Mouse (Mus musculus) megakaryocyte-erythroid progenitor cell, adult 5-6 weeks (primary cell): ENCODE data around the gene Syde1. TPM values are rescaled to one million over a fixed set of nuclear protein-coding genes. Genes with fewer than 3 reads are reported as not detected.

ENCODE experiments used
- ATAC-seq: replicated peaks from 2 replicates; pipeline ENCODE4 v1.8.0; 2016; ENCODE audit warnings: mild to moderate bottlenecking, inconsistent platforms; ENCODE audit not compliant: severe bottlenecking, poor library complexity, low FRiP score, low TSS enrichment
- total RNA-seq, 2 experiments: library from RNA; stranded (forward) in 1 of 2; stranded (reverse) in 1 of 2; fragments of 200-1000, 215-1000 nt in 1 of 2; fragments of >200 nt in 1 of 2; fragmentation: Nextera tagmentation in 1 of 2; gene quantifications; 2 replicates each; pipeline ENCODE4 v1.2.3; 2014 to 2017

Gene Syde1
- total RNA-seq, 2 experiments from 2014 or later, result not detected

GRCm38 (mm10) chr10:78578204-78578603, 13.6 kb downstream of the Syde1 start:
- no peak for ATAC-seq

- no peak for ATAC-seq
Observed at GRCm38 (mm10) chr10:78576435-78577184, 15.2 kb downstream of the Syde1 start.

GRCm38 (mm10) chr10:78575690-78576089, 16.1 kb downstream of the Syde1 start:
- peak; percentile 31 for ATAC-seq

GRCm38 (mm10) chr10:78575105-78575632, 16.6 kb downstream of the Syde1 start:
- ATAC-seq, result peak; percentile 2

GRCm38 (mm10) chr10:78574250-78575104, 17.3 kb downstream of the Syde1 start, which contains the start of gene Ilvbl:
Gene Ilvbl (plus strand): TSS chr10:78574346.
- ATAC-seq, result peak; percentile 83

- no peak for ATAC-seq
Observed at GRCm38 (mm10) chr10:78573226-78573625, 18.5 kb downstream of the Syde1 start.

- ATAC-seq, result no peak
Observed at GRCm38 (mm10) chr10:78570897-78571296, 20.9 kb downstream of the Syde1 start.

- no peak for ATAC-seq
Observed at GRCm38 (mm10) chr10:78570416-78570815, 21.3 kb downstream of the Syde1 start.

GRCm38 (mm10) chr10:78569686-78570085, 22.1 kb downstream of the Syde1 start:
- no peak for ATAC-seq

GRCm38 (mm10) chr10:78569191-78569590, 22.6 kb downstream of the Syde1 start:
- ATAC-seq, result no peak

GRCm38 (mm10) chr10:78565070-78565469, 26.7 kb downstream of the Syde1 start:
- no peak for ATAC-seq

GRCm38 (mm10) chr10:78540943-78541342, 50.8 kb downstream of the Syde1 start:
- ATAC-seq, result 0 out of 2 replicates have a peak, but pooled peaks have one; percentile 41

Other genes with a start within 250 kb of the Syde1 start
- 20.4 and 22.9 TPM in 2 replicates for gene Agpat3, start 239.5 kb downstream of the Syde1 start, total RNA-seq (2014; fragmentation: Nextera tagmentation)
- 11.6 and 23.9 TPM in 2 replicates for gene Agpat3, start 239.5 kb downstream of the Syde1 start, total RNA-seq (2017)
- gene Rrp1, start 178.9 kb downstream of the Syde1 start, total RNA-seq (2014; fragmentation: Nextera tagmentation), result 202 and 217 TPM in 2 replicates
- gene Rrp1, start 178.9 kb downstream of the Syde1 start, total RNA-seq (2017), result 450 and 532 TPM in 2 replicates
- 55.3 and 72.9 TPM in 2 replicates for gene Cstb, start 166.3 kb downstream of the Syde1 start, total RNA-seq (2014; fragmentation: Nextera tagmentation)
- 28.9 and 35.7 TPM in 2 replicates for gene Cstb, start 166.3 kb downstream of the Syde1 start, total RNA-seq (2017)
- 19.2 and 20.1 TPM in 2 replicates for gene Pdxk, start 127.0 kb downstream of the Syde1 start, total RNA-seq (2014; fragmentation: Nextera tagmentation)
- 8.5 and 16.1 TPM in 2 replicates for gene Pdxk, start 127.0 kb downstream of the Syde1 start, total RNA-seq (2017)
- not detected in 2 replicates for gene Olfr1358, start 74.5 kb downstream of the Syde1 start, total RNA-seq (2014; fragmentation: Nextera tagmentation)
- not detected in 2 replicates for gene Olfr1358, start 74.5 kb downstream of the Syde1 start, total RNA-seq (2017)
- gene Ilvbl, start 17.6 kb downstream of the Syde1 start, total RNA-seq (2014; fragmentation: Nextera tagmentation), result 64.4 and 85.5 TPM in 2 replicates
- gene Ilvbl, start 17.6 kb downstream of the Syde1 start, total RNA-seq (2017), result 10.2 and 38.3 TPM in 2 replicates
- gene Olfr1357, start 26.1 kb upstream of the Syde1 start, total RNA-seq (2014; fragmentation: Nextera tagmentation), result not detected in 2 replicates
- gene Olfr1357, start 26.1 kb upstream of the Syde1 start, total RNA-seq (2017), result not detected in 2 replicates
- gene Casp14, start 126.3 kb upstream of the Syde1 start, total RNA-seq (2014; fragmentation: Nextera tagmentation), result not detected in 2 replicates
- not detected in 2 replicates for gene Casp14, start 126.3 kb upstream of the Syde1 start, total RNA-seq (2017)
- gene Ccdc105, start 161.1 kb upstream of the Syde1 start, total RNA-seq (2014; fragmentation: Nextera tagmentation), result not detected in 2 replicates
- not detected in 2 replicates for gene Ccdc105, start 161.1 kb upstream of the Syde1 start, total RNA-seq (2017)
- not detected in 2 replicates for gene Slc1a6, start 188.5 kb upstream of the Syde1 start, total RNA-seq (2014; fragmentation: Nextera tagmentation)
- not detected in 2 replicates for gene Slc1a6, start 188.5 kb upstream of the Syde1 start, total RNA-seq (2017)